Mouse (Mus musculus): ENCODE measurements at regions not wholly inside any gene's neighbourhood (a gene's known extent, or its start where the extent isn't known, plus 50 kb on each side); places are given as distances from the start of the nearest gene placed in this dataset.

GRCm38 (mm10) chr5:80766591-80766990 lies 253.3 kb upstream of the Adgrl3 start:
- Histone ChIP-seq H3K27me3 (replicated peaks) (no peaks in the 10 kb centered on the region), H3K79me2 (replicated peaks; ENCODE audit: control insufficient read depth, extremely low read depth, insufficient read depth, poor library complexity, severe bottlenecking) (no peaks in the 10 kb centered on the region), H3K36me3 (replicated peaks in 1 of 2; ENCODE audit: control insufficient read depth in 1 of 2, insufficient read depth in 1 of 2, low read length in 1 of 2) (no peaks in the 10 kb centered on the region), H3K4me2 (ENCODE audit: insufficient read depth, low read depth, poor library complexity, severe bottlenecking) (no peak overlapping the region), H3K4me1 (ENCODE audit: control insufficient read depth in 1 of 2, insufficient read depth in 2 of 2) (no peaks in the 10 kb centered on the region), H3K9me3 (replicated peaks; ENCODE audit: low read length) (no peaks in the 10 kb centered on the region), H3K4me3 (replicated peaks in 1 of 3; ENCODE audit: low read depth in 2 of 3, low read length in 2 of 3, poor library complexity in 1 of 3) (no peak overlapping the region), H3K9ac (ENCODE audit: insufficient read depth, low read depth) (no peak overlapping the region), H3K27ac (ENCODE audit: insufficient read depth, low read depth) (no peak overlapping the region)
- no peak for TF ChIP-seq PAX5 (IDR thresholded peaks at IDR 0.05; ENCODE audit: low read length)
- no peak for TF ChIP-seq MXI1 (IDR thresholded peaks at IDR 0.05; ENCODE audit: low read depth, low read length)
- no peak for TF ChIP-seq JUN (IDR thresholded peaks at IDR 0.05; ENCODE audit: insufficient read depth, low read depth, low read length)
- no peak for TF ChIP-seq GABPA (IDR thresholded peaks at IDR 0.05; ENCODE audit: insufficient replicate concordance, low read depth, low read length)
- in situ Hi-C loops (cut with MboI; ENCODE audit: low pct_ligation_motif_present, low pct_unique_long_range_greater_than_20kb, low sequenced_read_pairs) (no loop called here), dilution Hi-C loops (cut with MboI; ENCODE audit: extremely low pct_ligation_motif_present, extremely low pct_unique_long_range_greater_than_20kb, low sequenced_read_pairs) (no loop called here)
- no peak for DNase-seq (ENCODE audit: extremely low read depth)

DNA sequence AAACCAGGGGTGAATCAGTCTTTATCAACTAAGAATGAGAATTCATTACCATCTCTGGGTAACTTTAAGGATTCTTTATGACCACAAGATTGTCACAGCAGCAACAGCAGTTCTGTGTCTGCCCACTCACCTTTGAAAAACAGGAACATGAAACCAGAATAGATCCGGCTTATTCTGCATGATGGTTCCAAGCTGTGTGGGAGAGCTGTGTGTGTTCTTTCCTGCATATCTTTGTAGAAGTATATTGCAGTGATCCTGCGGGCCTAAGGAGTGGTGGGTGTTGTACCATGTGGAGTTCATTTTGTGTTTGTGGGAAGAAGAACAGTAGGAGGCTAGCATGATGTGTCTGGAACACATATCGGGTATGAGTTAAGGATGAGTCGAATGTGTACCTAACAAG lies 236.0 kb upstream of the Adgrl3 start:
- Histone ChIP-seq H3K79me2 (replicated peaks; ENCODE audit: control insufficient read depth, extremely low read depth, insufficient read depth, poor library complexity, severe bottlenecking) (no peaks in the 10 kb centered on the region), H3K36me3 (replicated peaks in 1 of 2; ENCODE audit: control insufficient read depth in 1 of 2, insufficient read depth in 1 of 2, low read length in 1 of 2) (no peaks in the 10 kb centered on the region), H3K4me3 (replicated peaks in 1 of 3; ENCODE audit: low read depth in 2 of 3, low read length in 2 of 3, poor library complexity in 1 of 3) (no peak overlapping the region), H3K27ac (ENCODE audit: insufficient read depth, low read depth) (no peak overlapping the region), H3K27me3 (replicated peaks) (no peaks in the 10 kb centered on the region), H3K9ac (ENCODE audit: insufficient read depth, low read depth) (no peak overlapping the region), H3K4me2 (ENCODE audit: insufficient read depth, low read depth, poor library complexity, severe bottlenecking) (no peak overlapping the region), H3K9me3 (replicated peaks; ENCODE audit: low read length) (no peaks in the 10 kb centered on the region), H3K4me1 (ENCODE audit: control insufficient read depth in 1 of 2, insufficient read depth in 2 of 2) (peaks cover 0 to 15% of the 10 kb centered on the region in 2 experiments; a peak in 3 of 4 replicates)
- dilution Hi-C loops (cut with MboI; ENCODE audit: extremely low pct_ligation_motif_present, extremely low pct_unique_long_range_greater_than_20kb, low sequenced_read_pairs) (no loop called here), in situ Hi-C loops (cut with MboI; ENCODE audit: low pct_ligation_motif_present, low pct_unique_long_range_greater_than_20kb, low sequenced_read_pairs) (no loop called here)
- DNase-seq (ENCODE audit: extremely low read depth), result peak; percentile 42
- TF ChIP-seq EP300 (IDR thresholded peaks at IDR 0.05; ENCODE audit: low read length), result peak; percentile 32; the same call in 1 of the 2 replicates
- TF ChIP-seq GABPA (IDR thresholded peaks at IDR 0.05; ENCODE audit: insufficient replicate concordance, low read depth, low read length), result no peak

DNA sequence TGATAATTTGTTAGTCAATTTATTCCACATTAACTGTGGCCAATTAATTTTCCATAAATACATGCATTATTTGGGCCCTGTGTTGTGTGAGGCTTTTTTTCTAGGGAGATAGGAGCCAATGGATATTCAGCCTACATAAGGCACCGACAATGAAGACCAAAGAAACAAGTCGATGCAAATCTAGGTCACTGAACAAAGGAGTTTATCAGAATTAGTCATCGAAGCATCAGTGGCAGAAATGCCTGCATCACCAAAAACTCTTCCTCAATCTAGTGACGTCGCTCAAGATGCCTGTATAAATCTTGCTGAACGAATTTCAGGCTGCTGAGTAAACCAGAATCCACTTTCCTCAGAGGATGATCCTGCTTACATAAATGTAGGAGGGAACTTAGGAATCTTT lies 235.2 kb upstream of the Adgrl3 start:
- dilution Hi-C loops (cut with MboI; ENCODE audit: extremely low pct_ligation_motif_present, extremely low pct_unique_long_range_greater_than_20kb, low sequenced_read_pairs), result no loop called here

More for the DNA sequence above, 235.2 kb upstream of the Adgrl3 start:
- in situ Hi-C loops (cut with MboI; ENCODE audit: low pct_ligation_motif_present, low pct_unique_long_range_greater_than_20kb, low sequenced_read_pairs), result no loop called here
- Histone ChIP-seq H3K4me3 (replicated peaks in 1 of 3; ENCODE audit: low read depth in 2 of 3, low read length in 2 of 3, poor library complexity in 1 of 3) (no peak overlapping the region), H3K27ac (ENCODE audit: insufficient read depth, low read depth) (no peak overlapping the region), H3K4me2 (ENCODE audit: insufficient read depth, low read depth, poor library complexity, severe bottlenecking) (0 out of 2 replicates have a peak overlapping the region, but pooled peaks have one; percentile 29), H3K79me2 (replicated peaks; ENCODE audit: control insufficient read depth, extremely low read depth, insufficient read depth, poor library complexity, severe bottlenecking) (no peaks in the 10 kb centered on the region), H3K4me1 (ENCODE audit: control insufficient read depth in 1 of 2, insufficient read depth in 2 of 2) (peaks cover 0 to 15% of the 10 kb centered on the region in 2 experiments; a peak in 3 of 4 replicates), H3K9ac (ENCODE audit: insufficient read depth, low read depth) (no peak overlapping the region), H3K27me3 (replicated peaks) (no peaks in the 10 kb centered on the region), H3K36me3 (replicated peaks in 1 of 2; ENCODE audit: control insufficient read depth in 1 of 2, insufficient read depth in 1 of 2, low read length in 1 of 2) (no peaks in the 10 kb centered on the region), H3K9me3 (replicated peaks; ENCODE audit: low read length) (no peaks in the 10 kb centered on the region)
- peak; percentile 29 for DNase-seq (ENCODE audit: extremely low read depth)
- TF ChIP-seq JUN (IDR thresholded peaks at IDR 0.05; ENCODE audit: insufficient read depth, low read depth, low read length) (no peak), CHD2 (IDR thresholded peaks at IDR 0.05; ENCODE audit: low read length) (no peak), MXI1 (IDR thresholded peaks at IDR 0.05; ENCODE audit: low read depth, low read length) (no peak), UBTF (IDR thresholded peaks at IDR 0.05; ENCODE audit: low read depth, low read length) (no peak), NRF1 (IDR thresholded peaks at IDR 0.05; ENCODE audit: low read depth, low read length) (no peak), EP300 (IDR thresholded peaks at IDR 0.05; ENCODE audit: low read length) (no peak)

All from CH12.LX (cell line).